Mouse (Mus musculus): ENCODE data around the gene Srcin1. TPM values are rescaled to one million over a fixed set of nuclear protein-coding genes. Genes with fewer than 3 reads are reported as not detected.

Srcin1 gene
- polyA plus RNA-seq, 1 experiment from 2014 or later = 0.64 TPM

DNA sequence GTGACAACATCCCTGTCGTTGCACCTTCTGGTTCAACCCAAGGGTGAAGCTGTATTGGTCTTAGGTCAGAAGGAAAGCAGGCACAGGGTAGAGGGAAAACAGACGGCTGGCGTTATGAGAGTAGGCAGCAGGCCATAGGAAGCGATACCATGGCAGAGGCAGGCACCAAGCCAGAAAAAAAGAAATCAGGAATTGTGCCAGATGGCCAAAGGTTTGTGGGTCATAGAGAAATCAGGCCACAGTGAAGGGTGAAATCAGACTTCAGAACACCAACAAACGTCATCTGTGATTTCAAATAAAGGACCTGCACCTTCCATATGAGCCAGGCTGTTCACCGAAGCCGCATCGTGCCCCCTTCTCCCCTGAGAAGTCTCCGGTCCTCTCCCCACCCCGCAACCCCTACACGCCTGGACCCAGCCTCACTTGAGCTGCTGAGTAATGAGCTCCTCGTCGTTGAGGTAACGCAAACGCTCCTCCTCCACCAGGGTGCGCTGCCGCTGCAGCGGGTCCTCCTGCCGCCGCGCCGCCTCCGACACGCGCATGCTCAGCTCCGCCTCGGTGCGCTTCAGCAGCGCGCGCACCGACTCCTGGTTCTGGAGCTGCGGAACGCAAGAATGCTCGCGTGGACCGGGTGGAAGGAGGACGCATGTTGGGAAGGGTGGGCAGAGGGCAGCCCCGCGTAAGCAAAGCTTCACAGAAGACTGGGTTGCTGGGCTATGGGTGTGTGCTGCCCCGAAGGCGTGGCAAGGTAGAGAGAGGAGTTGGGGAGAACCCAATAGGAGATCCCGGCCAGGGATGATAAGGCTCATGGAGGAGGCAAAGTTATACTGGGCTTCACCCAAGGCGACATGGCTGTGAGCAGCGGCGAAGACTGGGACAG lies 44.4 kb downstream of the Srcin1 start:
- Histone ChIP-seq H3K4me2 (replicated peaks; ENCODE audit: low read depth, low read length) (peak overlapping the region; percentile 87), H3K9ac (replicated peaks; ENCODE audit: low read depth, low read length) (no peak overlapping the region), H3K9me3 (ENCODE audit: control insufficient read depth, low read depth, low read length) (no peaks in the 10 kb centered on the region), H3K4me3 (ENCODE audit: low read depth, low read length) (peak overlapping the region; percentile 35), H3K27ac (ENCODE audit: low read length) (no peak overlapping the region), H3K36me3 (ENCODE audit: control insufficient read depth, insufficient read depth, low read length) (no peaks in the 10 kb centered on the region), H3K4me1 (ENCODE audit: control insufficient read depth, insufficient read depth, low read length) (peaks cover 19% of the 10 kb centered on the region), H3K27me3 (ENCODE audit: control insufficient read depth, insufficient read depth, low read length) (peaks cover 46% of the 10 kb centered on the region)
- 6% methylated on average over 46 of the region's 46 CpGs for WGBS
- peak; percentile 36; the same call in 1 of the 2 replicates for ATAC-seq (ENCODE audit: insufficient number of reproducible peaks, insufficient read depth, low FRiP score, low read depth)

GRCm38 (mm10) chr11:97530961-97531360 lies 45.0 kb downstream of the Srcin1 start:
- no peak for ATAC-seq (ENCODE audit: insufficient number of reproducible peaks, insufficient read depth, low FRiP score, low read depth)
- Histone ChIP-seq H3K27ac (ENCODE audit: low read length) (no peak overlapping the region), H3K4me3 (ENCODE audit: low read depth, low read length) (no peak overlapping the region), H3K9me3 (ENCODE audit: control insufficient read depth, low read depth, low read length) (no peaks in the 10 kb centered on the region), H3K36me3 (ENCODE audit: control insufficient read depth, insufficient read depth, low read length) (no peaks in the 10 kb centered on the region), H3K9ac (replicated peaks; ENCODE audit: low read depth, low read length) (no peak overlapping the region; the same call in 1 of the 2 replicates), H3K27me3 (ENCODE audit: control insufficient read depth, insufficient read depth, low read length) (peaks cover 39% of the 10 kb centered on the region), H3K4me2 (replicated peaks; ENCODE audit: low read depth, low read length) (no peak overlapping the region), H3K4me1 (ENCODE audit: control insufficient read depth, insufficient read depth, low read length) (peaks cover 14% of the 10 kb centered on the region)
- WGBS = 66% methylated on average over 5 of the region's 5 CpGs

- no peak for ATAC-seq (ENCODE audit: insufficient number of reproducible peaks, insufficient read depth, low FRiP score, low read depth)
These were observed 45.9 kb downstream of the Srcin1 start for GRCm38 (mm10) chr11:97530069-97530468.

DNA sequence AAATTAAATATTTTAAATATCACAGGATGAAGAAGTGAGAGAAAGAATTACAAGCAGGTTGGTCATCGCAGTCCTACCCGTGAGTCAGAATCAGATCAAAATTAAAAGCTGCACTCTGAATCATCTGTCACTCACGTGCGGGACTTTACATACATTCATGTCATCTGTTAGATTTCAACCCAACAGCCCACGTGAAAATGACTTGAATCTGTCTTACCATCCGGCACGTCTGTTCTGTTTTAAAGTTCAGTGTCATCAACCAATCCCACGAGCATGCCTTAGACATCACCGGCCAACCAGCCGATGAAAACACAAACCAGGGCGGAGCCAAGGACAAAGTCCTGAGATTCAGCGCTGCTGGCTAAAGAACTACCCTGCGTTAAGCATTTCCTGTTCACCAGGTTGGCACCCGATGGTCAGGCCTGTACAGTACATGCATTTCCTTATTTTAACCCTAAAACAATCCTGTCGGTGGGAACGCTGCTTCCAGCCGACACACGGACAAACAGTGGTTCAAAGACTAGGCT lies 47.6 kb downstream of the Srcin1 start:
- no peak overlapping the region for H3K27ac ChIP-seq (ENCODE audit: low read length)
- ATAC-seq (ENCODE audit: insufficient number of reproducible peaks, insufficient read depth, low FRiP score, low read depth) = no peak
- no peaks in the 10 kb centered on the region for H3K9me3 ChIP-seq (ENCODE audit: control insufficient read depth, low read depth, low read length)
- H3K27me3 ChIP-seq (ENCODE audit: control insufficient read depth, insufficient read depth, low read length) = peaks cover 16% of the 10 kb centered on the region
- no peak overlapping the region for H3K4me2 ChIP-seq (replicated peaks; ENCODE audit: low read depth, low read length)
- H3K9ac ChIP-seq (replicated peaks; ENCODE audit: low read depth, low read length) = no peak overlapping the region
- WGBS = 72% methylated on average over 18 of the region's 18 CpGs
- no peak overlapping the region for H3K4me3 ChIP-seq (ENCODE audit: low read depth, low read length)
- H3K36me3 ChIP-seq (ENCODE audit: control insufficient read depth, insufficient read depth, low read length) = no peaks in the 10 kb centered on the region
- H3K4me1 ChIP-seq (ENCODE audit: control insufficient read depth, insufficient read depth, low read length) = peaks cover 12% of the 10 kb centered on the region; the same call in 1 of the 2 replicates

More at GRCm38 (mm10) chr11:97530069-97530468, 45.9 kb downstream of the Srcin1 start:
- H3K36me3 ChIP-seq (ENCODE audit: control insufficient read depth, insufficient read depth, low read length) = no peaks in the 10 kb centered on the region
- H3K4me1 ChIP-seq (ENCODE audit: control insufficient read depth, insufficient read depth, low read length) = peaks cover 13% of the 10 kb centered on the region
- H3K27ac ChIP-seq (ENCODE audit: low read length) = no peak overlapping the region
- H3K4me3 ChIP-seq (ENCODE audit: low read depth, low read length) = no peak overlapping the region
- H3K9me3 ChIP-seq (ENCODE audit: control insufficient read depth, low read depth, low read length) = no peaks in the 10 kb centered on the region
- WGBS = 88% methylated on average over 5 of the region's 6 CpGs
- no peak overlapping the region for H3K9ac ChIP-seq (replicated peaks; ENCODE audit: low read depth, low read length)
- peaks cover 32% of the 10 kb centered on the region for H3K27me3 ChIP-seq (ENCODE audit: control insufficient read depth, insufficient read depth, low read length)
- no peak overlapping the region for H3K4me2 ChIP-seq (replicated peaks; ENCODE audit: low read depth, low read length)

GRCm38 (mm10) chr11:97525313-97525712 lies 50.7 kb downstream of the Srcin1 start:
- Histone ChIP-seq H3K4me2 (replicated peaks; ENCODE audit: low read depth, low read length) (no peak overlapping the region), H3K9ac (replicated peaks; ENCODE audit: low read depth, low read length) (no peak overlapping the region), H3K27me3 (ENCODE audit: control insufficient read depth, insufficient read depth, low read length) (no peaks in the 10 kb centered on the region), H3K4me3 (ENCODE audit: low read depth, low read length) (no peak overlapping the region), H3K9me3 (ENCODE audit: control insufficient read depth, low read depth, low read length) (no peaks in the 10 kb centered on the region), H3K27ac (ENCODE audit: low read length) (no peak overlapping the region), H3K4me1 (ENCODE audit: control insufficient read depth, insufficient read depth, low read length) (0 out of 2 replicates have a peak, but pooled peaks cover 5% of the 10 kb centered on the region), H3K36me3 (ENCODE audit: control insufficient read depth, insufficient read depth, low read length) (no peaks in the 10 kb centered on the region)
- 89% methylated on average over 6 of the region's 6 CpGs for WGBS
- ATAC-seq (ENCODE audit: insufficient number of reproducible peaks, insufficient read depth, low FRiP score, low read depth) = no peak

GRCm38 (mm10) chr11:97524306-97524705 lies 51.7 kb downstream of the Srcin1 start:
- Histone ChIP-seq H3K9me3 (ENCODE audit: control insufficient read depth, low read depth, low read length) (no peaks in the 10 kb centered on the region), H3K27ac (ENCODE audit: low read length) (no peak overlapping the region; the same call in 1 of the 2 replicates), H3K36me3 (ENCODE audit: control insufficient read depth, insufficient read depth, low read length) (no peaks in the 10 kb centered on the region), H3K27me3 (ENCODE audit: control insufficient read depth, insufficient read depth, low read length) (no peaks in the 10 kb centered on the region), H3K4me1 (ENCODE audit: control insufficient read depth, insufficient read depth, low read length) (0 out of 2 replicates have a peak, but pooled peaks cover 5% of the 10 kb centered on the region), H3K4me2 (replicated peaks; ENCODE audit: low read depth, low read length) (no peak overlapping the region), H3K4me3 (ENCODE audit: low read depth, low read length) (no peak overlapping the region), H3K9ac (replicated peaks; ENCODE audit: low read depth, low read length) (no peak overlapping the region)
- ATAC-seq (ENCODE audit: insufficient number of reproducible peaks, insufficient read depth, low FRiP score, low read depth) = no peak
- 33% methylated on average over 9 of the region's 9 CpGs for WGBS

GRCm38 (mm10) chr11:97523827-97524261 lies 52.1 kb downstream of the Srcin1 start:
- no peak overlapping the region for H3K4me3 ChIP-seq (ENCODE audit: low read depth, low read length)
- WGBS = 9% methylated on average over 1 of the region's 1 CpGs
- H3K27ac ChIP-seq (ENCODE audit: low read length) = peak overlapping the region; percentile 15; the same call in 1 of the 2 replicates
- H3K9ac ChIP-seq (replicated peaks; ENCODE audit: low read depth, low read length) = no peak overlapping the region
- no peaks in the 10 kb centered on the region for H3K27me3 ChIP-seq (ENCODE audit: control insufficient read depth, insufficient read depth, low read length)
- no peak overlapping the region for H3K4me2 ChIP-seq (replicated peaks; ENCODE audit: low read depth, low read length)
- H3K9me3 ChIP-seq (ENCODE audit: control insufficient read depth, low read depth, low read length) = no peaks in the 10 kb centered on the region
- ATAC-seq (ENCODE audit: insufficient number of reproducible peaks, insufficient read depth, low FRiP score, low read depth) = no peak
- H3K36me3 ChIP-seq (ENCODE audit: control insufficient read depth, insufficient read depth, low read length) = no peaks in the 10 kb centered on the region
- 0 out of 2 replicates have a peak, but pooled peaks cover 5% of the 10 kb centered on the region for H3K4me1 ChIP-seq (ENCODE audit: control insufficient read depth, insufficient read depth, low read length)

GRCm38 (mm10) chr11:97523107-97523506 lies 52.9 kb downstream of the Srcin1 start:
- 82% methylated on average over 14 of the region's 14 CpGs for WGBS
- no peaks in the 10 kb centered on the region for H3K27me3 ChIP-seq (ENCODE audit: control insufficient read depth, insufficient read depth, low read length)
- no peak; the same call in 1 of the 2 replicates for ATAC-seq (ENCODE audit: insufficient number of reproducible peaks, insufficient read depth, low FRiP score, low read depth)

More at GRCm38 (mm10) chr11:97523107-97523506, 52.9 kb downstream of the Srcin1 start:
- H3K9me3 ChIP-seq (ENCODE audit: control insufficient read depth, low read depth, low read length) = no peaks in the 10 kb centered on the region
- H3K9ac ChIP-seq (replicated peaks; ENCODE audit: low read depth, low read length) = no peak overlapping the region
- no peaks in the 10 kb centered on the region for H3K36me3 ChIP-seq (ENCODE audit: control insufficient read depth, insufficient read depth, low read length)
- no peak overlapping the region for H3K4me3 ChIP-seq (ENCODE audit: low read depth, low read length)
- H3K4me1 ChIP-seq (ENCODE audit: control insufficient read depth, insufficient read depth, low read length) = 0 out of 2 replicates have a peak, but pooled peaks cover 5% of the 10 kb centered on the region
- H3K4me2 ChIP-seq (replicated peaks; ENCODE audit: low read depth, low read length) = no peak overlapping the region
- no peak overlapping the region for H3K27ac ChIP-seq (ENCODE audit: low read length)
